Mouse (Mus musculus) MEL (cell line): Measurements from ENCODE around the gene Ttll1. TPM values are rescaled to one million over a fixed set of nuclear protein-coding genes. Genes with fewer than 3 reads are reported as not detected.
A peak's percentile ranks its signal among the peaks of the same experiment; 100 is the strongest.

Source experiments
- DNase-seq: peaks from one replicate; pipeline ENCODE4 v3.0.0; 2011; ENCODE audit warnings: low read depth, low spot score
- H3K27ac ChIP-seq: 2 replicates; pipeline ENCODE4 v1.5.1; 2012; ENCODE audit warnings: low read depth, mild to moderate bottlenecking, control low read depth, low read length, moderate library complexity; ENCODE audit not compliant: control insufficient read depth
- H3K27me3 ChIP-seq, 2 experiments: fragments of 150-350 bp in 1 of 2; sonication (generic) in 1 of 2; 2 replicates each; pipeline ENCODE4 v1.6.1; 2012; ENCODE audit warnings: low read length in 2 of 2, mild to moderate bottlenecking in 2 of 2, improper control_type of control experiment in 1 of 2, moderate library complexity in 1 of 2; ENCODE audit not compliant: insufficient read depth in 2 of 2, control insufficient read depth in 1 of 2
- H3K36me3 ChIP-seq, 2 experiments: 2 replicates each; pipeline ENCODE4 v1.6.1; 2012 to 2014; ENCODE audit warnings: low read length in 2 of 2, improper control_type of control experiment in 1 of 2, inconsistent platforms in 1 of 2, mild to moderate bottlenecking in 1 of 2; ENCODE audit not compliant: insufficient read depth in 2 of 2, control insufficient read depth in 1 of 2
- H3K4me1 ChIP-seq, 2 experiments: fragments of 150-350 bp in 1 of 2; sonication (generic) in 1 of 2; 2 replicates each; pipeline ENCODE4 v1.6.1; 2012; ENCODE audit warnings: low read length in 2 of 2, improper control_type of control experiment in 1 of 2, mild to moderate bottlenecking in 1 of 2; ENCODE audit not compliant: insufficient read depth in 2 of 2, control insufficient read depth in 1 of 2
- H3K4me3 ChIP-seq, 2 experiments: fragments of 150-350 bp in 1 of 2; sonication (generic) in 1 of 2; 2 replicates each; pipeline ENCODE4 v1.5.1; 2012; ENCODE audit warnings: low read depth in 2 of 2, low read length in 2 of 2, mild to moderate bottlenecking in 2 of 2, moderate library complexity in 2 of 2, control low read depth in 1 of 2, improper control_type of control experiment in 1 of 2; ENCODE audit not compliant: control insufficient read depth in 1 of 2, insufficient read depth in 1 of 2
- H3K79me2 ChIP-seq: 2 replicates; pipeline ENCODE4 v1.6.1; 2012; ENCODE audit warnings: mild to moderate bottlenecking, low read length, moderate library complexity; ENCODE audit not compliant: control insufficient read depth, poor library complexity, insufficient read depth
- H3K9ac ChIP-seq: 2 replicates; pipeline ENCODE4 v1.6.1; 2012; ENCODE audit warnings: low read depth, mild to moderate bottlenecking, control low read depth, low read length, moderate library complexity; ENCODE audit not compliant: control insufficient read depth, poor library complexity, severe bottlenecking
- H3K9me3 ChIP-seq: fragments of 150-350 bp; sonication (generic); replicated peaks from 2 replicates; pipeline ENCODE4 v1.6.1; 2012; ENCODE audit warnings: mild to moderate bottlenecking, low read length, improper control_type of control experiment, moderate library complexity; ENCODE audit not compliant: insufficient read depth
- BHLHE40 ChIP-seq: IDR thresholded peaks from 2 replicates; pipeline ENCODE4 v1.6.1; 2012; ENCODE audit warnings: low read depth, mild to moderate bottlenecking, inconsistent platforms, low read length, improper control_type of control experiment, borderline replicate concordance
- CHD1 ChIP-seq: IDR thresholded peaks from 2 replicates; pipeline ENCODE4 v1.6.1; 2012; ENCODE audit warnings: low read depth, mild to moderate bottlenecking, inconsistent platforms, low read length, improper control_type of control experiment
- CHD2 ChIP-seq: IDR thresholded peaks from 2 replicates; pipeline ENCODE4 v1.6.1; 2011; ENCODE audit warnings: low read length, improper control_type of control experiment
- CTCF ChIP-seq, 3 experiments: IDR thresholded peaks in 2 of 3; conservative IDR thresholded peaks in 1 of 3; 2 replicates each; pipeline ENCODE4 v1.5.1; 2011 to 2012; ENCODE audit warnings: low read length in 3 of 3, low read depth in 2 of 3, mild to moderate bottlenecking in 2 of 3, improper control_type of control experiment in 1 of 3, inconsistent platforms in 1 of 3, mixed read lengths in 1 of 3, moderate library complexity in 1 of 3; ENCODE audit not compliant: control insufficient read depth in 1 of 3, insufficient read depth in 1 of 3, poor library complexity in 1 of 3, severe bottlenecking in 1 of 3
- EP300 ChIP-seq, 2 experiments: IDR thresholded peaks; 2 replicates each; pipeline ENCODE4 v1.6.1; 2011; ENCODE audit warnings: improper control_type of control experiment in 2 of 2, low read length in 2 of 2, low read depth in 1 of 2, mild to moderate bottlenecking in 1 of 2
- GABPA ChIP-seq: IDR thresholded peaks from 2 replicates; pipeline ENCODE4 v1.6.1; 2012; ENCODE audit warnings: low read depth, mild to moderate bottlenecking, inconsistent platforms, low read length, improper control_type of control experiment, moderate library complexity
- GATA1 ChIP-seq: IDR thresholded peaks from 2 replicates; pipeline ENCODE4 v1.6.1; 2011; ENCODE audit warnings: low read depth, low read length, improper control_type of control experiment
- HCFC1 ChIP-seq: IDR thresholded peaks from 2 replicates; pipeline ENCODE4 v1.6.1; 2012; ENCODE audit warnings: low read depth, mild to moderate bottlenecking, inconsistent platforms, low read length, improper control_type of control experiment, moderate library complexity
- JUND ChIP-seq: IDR thresholded peaks from 2 replicates; pipeline ENCODE4 v1.6.1; 2011; ENCODE audit warnings: low read depth, mild to moderate bottlenecking, improper control_type of control experiment, low read length
- MAZ ChIP-seq: IDR thresholded peaks from 2 replicates; pipeline ENCODE4 v1.6.1; 2012; ENCODE audit warnings: low read depth, mild to moderate bottlenecking, inconsistent platforms, low read length, improper control_type of control experiment
- MYB ChIP-seq: IDR thresholded peaks from 2 replicates; pipeline ENCODE4 v1.6.1; 2011; ENCODE audit warnings: mild to moderate bottlenecking, low read depth, low read length, improper control_type of control experiment
- NELFE ChIP-seq: IDR thresholded peaks from 2 replicates; pipeline ENCODE4 v1.6.1; 2011; ENCODE audit warnings: low read depth, low read length, improper control_type of control experiment
- NRF1 ChIP-seq: IDR thresholded peaks from 2 replicates; pipeline ENCODE4 v1.6.1; 2014; ENCODE audit warnings: low read depth, mild to moderate bottlenecking, inconsistent platforms, low read length, improper control_type of control experiment, moderate library complexity; ENCODE audit not compliant: poor library complexity, insufficient read depth, severe bottlenecking
- POLR2A ChIP-seq, 2 experiments: IDR thresholded peaks; 2 replicates each; pipeline ENCODE4 v1.6.1; 2011 to 2012; ENCODE audit warnings: low read length in 2 of 2, mild to moderate bottlenecking in 2 of 2, control low read depth in 1 of 2, improper control_type of control experiment in 1 of 2, low read depth in 1 of 2, moderate library complexity in 1 of 2; ENCODE audit not compliant: control insufficient read depth in 1 of 2, insufficient read depth in 1 of 2, poor library complexity in 1 of 2
- POLR2AphosphoS5 ChIP-seq: IDR thresholded peaks from 2 replicates; pipeline ENCODE4 v1.6.1; 2012; ENCODE audit warnings: low read depth, borderline replicate concordance, mild to moderate bottlenecking, inconsistent platforms, low read length, moderate library complexity, mixed read lengths
- RAD21 ChIP-seq: IDR thresholded peaks from 2 replicates; pipeline ENCODE4 v1.6.1; 2011; ENCODE audit warnings: mild to moderate bottlenecking, low read depth, low read length, improper control_type of control experiment
- RCOR1 ChIP-seq: IDR thresholded peaks from 2 replicates; pipeline ENCODE4 v1.6.1; 2012; ENCODE audit warnings: low read depth, mild to moderate bottlenecking, inconsistent platforms, low read length, improper control_type of control experiment
- SIN3A ChIP-seq: IDR thresholded peaks from 2 replicates; pipeline ENCODE4 v1.6.1; 2012; ENCODE audit warnings: low read length, improper control_type of control experiment, inconsistent platforms
- SMC3 ChIP-seq: IDR thresholded peaks from 2 replicates; pipeline ENCODE4 v1.6.1; 2011; ENCODE audit warnings: low read depth, low read length, improper control_type of control experiment
- TBP ChIP-seq: IDR thresholded peaks from 2 replicates; pipeline ENCODE4 v1.8.0; 2011; ENCODE audit warnings: low read depth, low read length, improper control_type of control experiment
- UBTF ChIP-seq: IDR thresholded peaks from 2 replicates; pipeline ENCODE4 v1.6.1; 2012; ENCODE audit warnings: low read depth, mild to moderate bottlenecking, inconsistent platforms, low read length, improper control_type of control experiment, moderate library complexity, borderline replicate concordance; ENCODE audit not compliant: insufficient read depth
- USF2 ChIP-seq, 2 experiments: IDR thresholded peaks; 2 replicates each; pipeline ENCODE4 v1.6.1; 2011 to 2012; ENCODE audit warnings: improper control_type of control experiment in 2 of 2, low read length in 2 of 2, borderline replicate concordance in 1 of 2, inconsistent platforms in 1 of 2, low read depth in 1 of 2, mild to moderate bottlenecking in 1 of 2; ENCODE audit not compliant: insufficient read depth in 1 of 2
- ZKSCAN1 ChIP-seq: IDR thresholded peaks from 2 replicates; pipeline ENCODE4 v1.6.1; 2012; ENCODE audit warnings: low read depth, mild to moderate bottlenecking, inconsistent platforms, low read length, improper control_type of control experiment, moderate library complexity
- ZMIZ1 ChIP-seq: IDR thresholded peaks from 2 replicates; pipeline ENCODE4 v1.6.1; 2012; ENCODE audit warnings: low read depth, mild to moderate bottlenecking, inconsistent platforms, low read length, improper control_type of control experiment, moderate library complexity
- polyA plus RNA-seq, 2 experiments: library from polyadenylated mRNA; stranded (reverse) in 1 of 2; unstranded in 1 of 2; fragments of >175 nt in 1 of 2; fragments of >200 nt in 1 of 2; gene quantifications; 2 replicates each; pipeline versions ENCODE4 v1.2.1 to v1.2.4; 2012; ENCODE audit warnings: low replicate concordance in 2 of 2, low read depth in 1 of 2; ENCODE audit not compliant: insufficient read length in 2 of 2, insufficient read depth in 1 of 2, missing spikeins in 1 of 2
- total RNA-seq: library from RNA; depleted of rRNA; stranded (reverse); fragments of 300-350 nt; gene quantifications from 2 replicates; pipeline ENCODE4 v1.2.3, GENCODE M21; 2012

The Ttll1 gene
- total and polyA plus RNA-seq, 3 experiments = 3.4 to 14.1 TPM; not detected in 1

DNA sequence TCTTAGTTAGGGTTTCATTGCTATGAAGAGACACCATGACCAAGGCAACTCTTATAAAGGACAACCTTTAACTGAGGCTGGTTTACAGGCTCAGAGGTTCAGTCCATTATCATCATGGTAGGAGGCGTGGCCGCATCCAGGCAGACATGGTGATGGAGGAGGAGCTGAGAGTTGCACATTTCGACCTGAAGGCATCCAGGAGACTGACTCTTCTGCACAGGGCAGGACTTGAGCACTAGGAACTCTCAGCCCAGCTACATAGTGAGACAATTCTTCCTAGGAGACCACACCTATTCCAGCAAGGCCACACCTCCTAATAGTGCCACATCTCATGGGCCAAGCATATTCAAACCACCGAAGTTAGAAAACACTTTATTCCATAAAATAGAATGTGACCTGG, 30.9 kb downstream of the Ttll1 start:
- TF ChIP-seq RCOR1 = no peak
- no peak for TF ChIP-seq JUND
- TF ChIP-seq BHLHE40 = no peak
- TF ChIP-seq POLR2A (IDR thresholded peaks at IDR 0.05; ENCODE audit: control insufficient read depth in 1 of 2, insufficient read depth in 1 of 2, low read depth in 1 of 2, low read length in 2 of 2, poor library complexity in 1 of 2) = no peak
- no peak for TF ChIP-seq SIN3A
- TF ChIP-seq GATA1 = no peak
- TF ChIP-seq EP300 (IDR thresholded peaks at IDR 0.05; ENCODE audit: low read depth in 1 of 2, low read length in 2 of 2) = no peak
- TF ChIP-seq USF2 (IDR thresholded peaks at IDR 0.05; ENCODE audit: borderline replicate concordance in 1 of 2, insufficient read depth in 1 of 2, low read depth in 1 of 2, low read length in 2 of 2) = no peak
- no peak for TF ChIP-seq HCFC1
- TF ChIP-seq RAD21 = no peak
- no peak for DNase-seq
- peaks cover 7 to 19% of the 10 kb centered on the region in 2 experiments; a peak in 3 of 4 replicates for H3K4me1 ChIP-seq
- no peak overlapping the region for H3K4me3 ChIP-seq
- H3K36me3 ChIP-seq = peaks cover 0 to 7% of the 10 kb centered on the region in 2 experiments; a peak in 2 of 4 replicates
- H3K27me3 ChIP-seq = no peaks in the 10 kb centered on the region
- H3K27ac ChIP-seq = no peak overlapping the region
- H3K9me3 ChIP-seq = no peaks in the 10 kb centered on the region
- H3K9ac ChIP-seq = no peak overlapping the region
- no peaks in the 10 kb centered on the region for H3K79me2 ChIP-seq

DNA sequence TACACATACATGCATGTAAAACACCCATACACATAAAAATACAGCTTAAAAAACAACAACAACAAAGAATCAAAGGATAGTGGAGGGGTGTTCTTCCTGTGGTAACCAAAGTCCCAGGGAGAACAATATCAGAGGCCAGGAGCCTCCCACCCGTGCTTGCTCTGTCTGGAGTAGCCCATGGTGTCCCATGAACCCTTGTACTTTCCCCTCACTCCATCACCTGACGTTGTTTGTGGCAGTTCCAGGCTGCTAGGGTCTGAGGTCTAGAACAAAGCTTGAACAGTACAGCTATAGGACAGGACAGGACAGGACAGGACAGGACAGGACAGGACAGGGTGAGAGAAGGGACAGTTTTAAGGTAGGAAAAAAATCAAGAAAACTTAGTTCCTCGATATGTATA, 32.6 kb downstream of the Ttll1 start:
- Histone ChIP-seq H3K27me3 (no peaks in the 10 kb centered on the region), H3K9ac (no peak overlapping the region), H3K4me1 (peaks cover 14 to 34% of the 10 kb centered on the region in 2 experiments), H3K9me3 (no peaks in the 10 kb centered on the region), H3K27ac (no peak overlapping the region), H3K79me2 (no peaks in the 10 kb centered on the region), H3K36me3 (peaks cover 0 to 7% of the 10 kb centered on the region in 2 experiments; a peak in 2 of 4 replicates), H3K4me3 (no peak overlapping the region)
- no peak for DNase-seq
- no peak for TF ChIP-seq UBTF
- peak; percentile 13; the same call in 1 of the 2 replicates for TF ChIP-seq SMC3
- no peak for TF ChIP-seq NELFE

DNA sequence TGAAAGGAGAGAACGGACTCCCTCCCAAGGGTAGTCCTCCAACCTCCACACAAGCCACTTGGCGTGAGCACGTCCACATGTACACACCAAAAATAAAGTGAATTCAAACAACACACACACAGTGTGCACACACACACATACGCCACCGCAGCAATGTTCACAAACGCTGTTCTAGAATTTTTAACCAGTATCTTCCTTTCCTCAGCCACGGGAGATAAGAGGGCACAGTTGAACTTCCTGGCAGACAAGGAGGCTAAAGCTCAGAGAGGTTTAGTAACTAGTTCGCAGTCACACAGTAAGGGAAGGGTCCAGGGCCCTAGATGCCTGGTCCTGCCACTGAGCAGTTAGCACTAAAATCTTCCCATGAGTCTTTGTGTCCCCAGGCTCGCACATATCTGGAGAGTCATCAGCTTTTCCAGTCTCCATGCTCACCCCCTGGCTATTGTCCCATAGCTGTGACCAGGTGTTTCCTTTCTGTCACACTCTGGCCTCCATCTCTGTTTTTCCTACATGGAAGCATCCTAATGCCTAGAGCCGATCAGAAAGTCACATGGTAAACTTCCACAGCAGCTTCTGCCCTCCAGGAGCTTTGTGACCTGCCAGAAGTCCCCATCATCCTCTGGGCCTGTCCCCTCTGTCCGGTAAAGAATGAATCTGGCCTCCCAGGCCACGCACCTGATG, 34.0 kb downstream of the Ttll1 start:
- Histone ChIP-seq H3K27me3 (no peaks in the 10 kb centered on the region), H3K4me1 (peaks cover 14 to 32% of the 10 kb centered on the region in 2 experiments), H3K9me3 (no peaks in the 10 kb centered on the region), H3K27ac (no peak overlapping the region), H3K79me2 (no peaks in the 10 kb centered on the region), H3K9ac (no peak overlapping the region), H3K4me3 (peak overlapping the region; percentile 8 to 50), H3K36me3 (peaks cover 0 to 7% of the 10 kb centered on the region in 2 experiments; a peak in 2 of 4 replicates)
- DNase-seq = peak; percentile 50
- TF ChIP-seq UBTF = no peak
- TF ChIP-seq POLR2A (IDR thresholded peaks at IDR 0.05; ENCODE audit: control insufficient read depth in 1 of 2, insufficient read depth in 1 of 2, low read depth in 1 of 2, low read length in 2 of 2, poor library complexity in 1 of 2) = no peak
- TF ChIP-seq ZMIZ1 = no peak
- 0 out of 2 replicates have a peak, but pooled peaks have one; percentile 31 for TF ChIP-seq TBP
- no peak for TF ChIP-seq ZKSCAN1
- no peak for TF ChIP-seq BHLHE40
- no peak for TF ChIP-seq CTCF (IDR thresholded peaks at IDR 0.05 in 2 of 3, conservative IDR thresholded peaks at IDR 0.05 in 1 of 3; ENCODE audit: control insufficient read depth in 1 of 3, insufficient read depth in 1 of 3, low read depth in 2 of 3, low read length in 3 of 3, poor library complexity in 1 of 3, severe bottlenecking in 1 of 3)
- TF ChIP-seq MYB = no peak; the same call in 1 of the 2 replicates
- TF ChIP-seq MAZ = no peak
- no peak for TF ChIP-seq CHD2
- peak; percentile 68 for TF ChIP-seq RCOR1
- no peak for TF ChIP-seq GABPA
- no peak for TF ChIP-seq NRF1
- TF ChIP-seq SMC3 = no peak
- TF ChIP-seq GATA1 = peak; percentile 79
- no peak for TF ChIP-seq POLR2AphosphoS5
- no peak for TF ChIP-seq CHD1
